11 mouse cellular contexts compared by ENCODE assay signal in the genomic region with DNA sequence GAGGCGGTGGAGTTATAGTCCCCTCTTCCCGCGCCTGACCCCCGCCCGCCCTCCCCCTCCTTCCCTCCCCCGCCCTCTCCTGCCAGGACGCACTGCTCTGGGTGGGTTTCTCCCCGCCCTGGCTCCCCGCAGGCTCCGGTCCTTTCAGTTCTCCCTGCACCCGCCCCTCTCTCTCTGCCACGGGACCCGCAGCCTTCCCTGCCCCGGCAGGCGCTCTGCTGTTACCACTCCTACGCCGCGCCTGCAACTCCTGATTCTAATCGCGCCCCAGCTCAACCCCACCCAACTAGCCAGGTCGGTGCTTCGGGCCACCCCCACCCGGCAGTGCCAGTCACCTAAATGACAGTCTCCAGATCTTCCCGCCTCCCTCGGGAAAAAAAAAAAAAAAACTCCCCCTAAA. TPM values are rescaled to one million over a fixed set of nuclear protein-coding genes. Genes with fewer than 3 reads are reported as not detected.
DNase-seq lines count a peak whose midpoint lies in the region; ATAC-seq lines count a peak whose summit lies in the region.
"Had no signal": no experiment of that assay in that cellular context is flagged by ENCODE, and none has a peak within 500 bp of the region (broad histone marks: within the 10 kb centered on the region; RNA-seq: fewer than 3 reads in every experiment).

No protein-coding gene starts in this region.

- ATAC-seq in heart, embryonic 15.5 days (replicated peaks; ENCODE audit: insufficient number of reproducible peaks, insufficient read depth, low FRiP score, low read depth): no peak
- ATAC-seq in hindbrain, embryonic 15.5 days (ENCODE audit: low FRiP score, low read depth): peak; percentile 31
- ATAC-seq in midbrain, embryonic 14.5 days (ENCODE audit: low FRiP score, low TSS enrichment): no peak; the same call in none of the 2 replicates

- 2% methylated on average over 16 of the region's 25 CpGs for WGBS in heart, embryonic 15.5 days
- 0% methylated on average over 13 of the region's 25 CpGs for WGBS in hindbrain, embryonic 15.5 days
- WGBS in midbrain, embryonic 14.5 days: under 1% methylated on average over 22 of the region's 25 CpGs

- H3K36me3 ChIP-seq in heart, embryonic 15.5 days: no peaks in the 10 kb centered on the region
- H3K36me3 ChIP-seq in hindbrain, embryonic 15.5 days: no peaks in the 10 kb centered on the region
- no peaks in the 10 kb centered on the region for H3K36me3 ChIP-seq in midbrain, embryonic 14.5 days (ENCODE audit: control insufficient read depth, insufficient read depth, low read length)

- H3K4me3 ChIP-seq in heart, embryonic 15.5 days: peak overlapping the region; percentile 46
- H3K4me3 ChIP-seq in brown adipose tissue, adult 24 weeks (ENCODE audit: insufficient read depth, low read depth, low read length): 0 out of 2 replicates have a peak overlapping the region, but pooled peaks have one; percentile 32
- peak overlapping the region; percentile 46 for H3K4me3 ChIP-seq in hindbrain, embryonic 15.5 days
- H3K4me3 ChIP-seq in midbrain, embryonic 14.5 days (replicated peaks; ENCODE audit: low read depth, low read length): peak overlapping the region; percentile 50

- DNase-seq in heart, adult 18-20 months: no peak
- no peak for DNase-seq in midbrain, embryonic 14.5 days
- no peak for DNase-seq in layer of hippocampus, postnatal 10 days (ENCODE audit: low spot score in 2 of 2)
- no peak for DNase-seq in layer of hippocampus, adult 11-12 months (ENCODE audit: low spot score)
- no peak for DNase-seq in urinary bladder, postnatal 36 days (ENCODE audit: low spot score in 2 of 2)

- H3K27ac ChIP-seq in heart, embryonic 15.5 days: no peak overlapping the region
- no peak overlapping the region for H3K27ac ChIP-seq in brown adipose tissue, adult 24 weeks (replicated peaks; ENCODE audit: low read depth, low read length)
- H3K27ac ChIP-seq in hindbrain, embryonic 15.5 days (replicated peaks): peak overlapping the region; percentile 40
- H3K27ac ChIP-seq in midbrain, embryonic 14.5 days (replicated peaks; ENCODE audit: low read depth, low read length): peak overlapping the region; percentile 85

- peak overlapping the region; percentile 79 for H3K4me2 ChIP-seq in heart, embryonic 15.5 days
- peak overlapping the region; percentile 92 for H3K4me2 ChIP-seq in hindbrain, embryonic 15.5 days
- peak overlapping the region; percentile 78 for H3K4me2 ChIP-seq in midbrain, embryonic 14.5 days (ENCODE audit: low read length)

- no peaks in the 10 kb centered on the region for H3K9me3 ChIP-seq in heart, embryonic 15.5 days (replicated peaks)
- H3K9me3 ChIP-seq in hindbrain, embryonic 15.5 days: no peaks in the 10 kb centered on the region
- no peaks in the 10 kb centered on the region for H3K9me3 ChIP-seq in midbrain, embryonic 14.5 days (ENCODE audit: control insufficient read depth, low read length)

- H3K4me1 ChIP-seq in heart, embryonic 15.5 days (replicated peaks): peaks cover 32% of the 10 kb centered on the region
- no peaks in the 10 kb centered on the region; the same call in 1 of the 2 replicates for H3K4me1 ChIP-seq in brown adipose tissue, adult 24 weeks (ENCODE audit: control insufficient read depth, insufficient read depth, insufficient read length, low read length)
- H3K4me1 ChIP-seq in hindbrain, embryonic 15.5 days (replicated peaks): peaks cover 42% of the 10 kb centered on the region
- H3K4me1 ChIP-seq in midbrain, embryonic 14.5 days (ENCODE audit: control insufficient read depth, insufficient read depth, low read length): peaks cover 24% of the 10 kb centered on the region

- peaks cover 95% of the 10 kb centered on the region for H3K27me3 ChIP-seq in heart, embryonic 15.5 days
- H3K27me3 ChIP-seq in hindbrain, embryonic 15.5 days: peaks cover 79% of the 10 kb centered on the region
- peaks cover 50% of the 10 kb centered on the region for H3K27me3 ChIP-seq in midbrain, embryonic 14.5 days (ENCODE audit: control insufficient read depth, insufficient read depth, low read length)

- H3K9ac ChIP-seq in heart, embryonic 15.5 days: no peak overlapping the region
- no peak overlapping the region for H3K9ac ChIP-seq in hindbrain, embryonic 15.5 days
- H3K9ac ChIP-seq in midbrain, embryonic 14.5 days (replicated peaks; ENCODE audit: low read length): peak overlapping the region; percentile 60

RNA-seq across cellular contexts. Expression of gene Pou4f2, which starts 0.2 kb away (rescaled TPM):
- not detected in 2 replicates for polyA plus RNA-seq in heart, embryonic 15.5 days (2015; fragmentation: Nextera tagmentation; extraction: Ambion mirVana)
- total RNA-seq in heart, adult 18-20 months (2021): not detected
- not detected in 2 replicates for polyA plus RNA-seq in brown adipose tissue, adult 24 weeks (2012; ENCODE audit: insufficient read depth, insufficient read length, missing spikeins)
- polyA plus RNA-seq in hindbrain, embryonic 15.5 days (2015; fragmentation: Nextera tagmentation; extraction: Ambion mirVana): 4.8 and 6.8 TPM in 2 replicates
- polyA plus RNA-seq in midbrain, embryonic 14.5 days (2014; fragmentation: Nextera tagmentation; extraction: Ambion mirVana): 20.9 and 24.5 TPM in 2 replicates
- not detected for total RNA-seq in layer of hippocampus, postnatal 10 days (2021)
- total RNA-seq: adrenal gland, postnatal 36 days; layer of hippocampus, postnatal 14 days; neutrophil, adult 5-6 weeks had no signal

Comparison
In these comparisons a context has a peak if more than half of its experiments do, and no peak if none do; other contexts are left out.
1. H3K27ac ChIP-seq: peak in hindbrain, embryonic 15.5 days (single experiment) and midbrain, embryonic 14.5 days (single experiment); none in heart, embryonic 15.5 days (single experiment) and brown adipose tissue, adult 24 weeks (single experiment).
2. Peak in every context shown above with its lines, with median percentiles within 50 percentile points of each other: H3K4me2 ChIP-seq and H3K4me3 ChIP-seq.